Mouse (Mus musculus): ENCODE data around the gene Srp68.
A peak's percentile ranks its signal among the peaks of the same experiment; 100 is the strongest.

DNA sequence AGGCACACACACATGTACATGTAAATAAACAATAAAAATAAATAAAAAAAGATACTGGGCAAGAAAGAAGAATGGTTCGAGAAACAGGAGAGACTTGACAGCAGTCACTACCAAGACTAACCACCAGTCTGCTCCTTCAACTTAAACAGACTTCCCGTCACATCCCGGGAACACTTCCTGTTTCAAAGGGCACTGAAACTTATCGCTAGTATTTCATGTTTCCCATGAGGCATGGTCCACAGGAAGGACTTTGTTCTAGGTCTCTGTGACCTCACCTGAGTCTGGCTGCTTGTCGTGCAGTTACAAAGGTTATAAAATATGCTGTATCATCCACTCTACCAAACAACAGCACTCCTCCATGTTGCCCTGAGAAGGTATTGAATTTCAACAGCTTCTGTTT is 78.8 kb downstream of the Srp68 start:
- TF ChIP-seq POLR2A (IDR thresholded peaks at IDR 0.05; ENCODE audit: low read depth, low read length) (no peak), CTCF (conservative IDR thresholded peaks at IDR 0.05; ENCODE audit: insufficient read depth, insufficient read length, low read depth, low read length) (peak; percentile 19; the same call in 1 of the 2 replicates)
